8 mouse cellular contexts compared by ENCODE assay signal in the genomic region with DNA sequence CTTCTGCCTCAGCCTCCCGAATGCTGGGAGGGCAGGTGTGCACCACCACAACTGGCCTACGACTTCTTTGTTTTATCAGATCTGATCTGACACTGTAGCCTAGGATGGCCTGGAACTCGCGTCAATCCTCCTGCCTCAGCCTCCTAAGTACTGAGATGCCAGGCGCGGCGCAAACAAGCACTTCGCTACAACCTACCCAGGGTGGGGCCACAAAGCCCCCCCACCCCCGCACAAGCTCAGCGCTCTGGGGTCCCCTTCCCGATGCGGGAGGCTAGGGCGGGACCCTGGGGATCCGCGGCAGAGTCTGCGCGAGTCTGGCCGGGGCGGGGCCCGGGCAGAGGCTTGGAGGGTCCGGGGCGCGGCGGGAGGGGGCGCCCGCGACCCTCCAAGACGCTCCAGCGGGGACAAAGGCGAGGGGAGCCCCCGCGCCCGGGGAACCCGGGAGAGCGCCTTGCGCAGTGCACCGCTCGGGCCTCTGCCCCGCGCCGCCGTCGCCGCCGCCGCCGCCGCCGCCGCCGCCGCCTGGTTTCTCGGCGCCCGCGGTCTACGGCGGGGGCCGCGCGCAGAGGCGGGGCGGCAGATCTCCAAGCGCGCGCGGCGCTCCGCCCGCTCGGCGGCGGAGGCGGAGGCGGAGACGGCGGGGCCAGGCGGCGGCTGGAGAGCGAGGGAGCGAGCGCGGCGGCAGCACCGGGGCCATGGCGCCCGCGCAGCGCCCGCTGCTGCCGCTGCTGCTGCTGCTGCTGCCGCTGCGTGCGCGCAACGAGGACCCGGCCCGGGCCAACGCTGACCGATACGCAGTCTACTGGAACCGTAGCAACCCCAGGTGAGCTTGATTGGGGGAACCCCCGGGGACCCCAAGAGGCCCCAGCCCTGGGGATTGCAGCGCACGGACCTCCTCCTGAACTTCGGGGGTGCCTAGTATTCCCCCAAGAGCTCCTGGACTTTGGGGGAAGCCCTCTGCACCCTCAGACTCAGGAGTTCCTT. TPM values are rescaled to one million over a fixed set of nuclear protein-coding genes. Genes with fewer than 3 reads are reported as not detected.
DNase-seq lines count a peak whose midpoint lies in the region; ATAC-seq lines count a peak whose summit lies in the region.

A gene (plus strand): TSS at position 415 of the 984 bp plus-strand sequence.

- intact Hi-C loops in heart, postnatal 25 days (cut with DNase I), result loop anchor here (10.0 kb wide), 1 partner anchor 195 kb away; no protein-coding TSS in a partner anchor

- H3K27ac ChIP-seq in heart, embryonic 12.5 days (ENCODE audit: poor library complexity, severe bottlenecking), result peak within 1 kb of the TSS; percentile 65

- peaks cover 37% of the 10 kb centered on the region for H3K4me1 ChIP-seq in heart, embryonic 12.5 days (replicated peaks)

- WGBS in heart, embryonic 12.5 days, result 2% methylated on average over 103 of the region's 106 CpGs

- H3K9me3 ChIP-seq in heart, embryonic 12.5 days (replicated peaks), result no peaks in the 10 kb centered on the region

- H3K4me3 ChIP-seq in heart, embryonic 12.5 days, result peak within 1 kb of the TSS; percentile 74

- H3K4me2 ChIP-seq in heart, embryonic 12.5 days, result peak within 1 kb of the TSS; percentile 73

- H3K36me3 ChIP-seq in heart, embryonic 12.5 days, result no peaks in the 10 kb centered on the region

- peak; percentile 23 for ATAC-seq in CD4-positive, CD25-positive, alpha-beta regulatory T cell, adult 4 months
- peak; percentile 59 for ATAC-seq in heart, embryonic 12.5 days (ENCODE audit: insufficient number of reproducible peaks, low FRiP score)

- peaks cover 16% of the 10 kb centered on the region for H3K27me3 ChIP-seq in heart, embryonic 12.5 days (replicated peaks)

- peak; percentile 95 for DNase-seq in heart, adult 11 months
- no peak for DNase-seq in heart, postnatal 25 days (ENCODE audit: low spot score)
- DNase-seq in cerebellum, adult 8-10 months, result peak; percentile 54
- peak; percentile 63 to 73 for DNase-seq in kidney, postnatal 4 days
- DNase-seq in neural tube, embryonic 10.5 days (ENCODE audit: extremely low spot score, low spot score), result peak; percentile 77
- no peak for DNase-seq in T-cell, adult 2 months (ENCODE audit: low spot score)

- H3K9ac ChIP-seq in heart, embryonic 12.5 days, result peak within 1 kb of the TSS; percentile 77

RNA-seq across cellular contexts. Expression of the gene that starts here (rescaled TPM):
- total RNA-seq in heart, postnatal 25 days (2021), result 1 to 10 TPM in 1 of 2 experiments, under 1 TPM in 1; 0.91 to 1.1 TPM
- under 1 TPM in 1 of 2 experiments, not detected in 1; 0.28 TPM for polyA plus RNA-seq in CD4-positive, CD25-positive, alpha-beta regulatory T cell, adult 4 months (2017; shearing (Covaris generic))
- 16.6 and 17.2 TPM in 2 replicates for polyA plus RNA-seq in heart, embryonic 12.5 days (2016; fragmentation: Nextera tagmentation; extraction: Ambion mirVana)

Comparison
In these comparisons a context has a peak if more than half of its experiments do, and no peak if none do; other contexts are left out.
1. RNA of the gene that starts here (polyA plus RNA-seq): 16.6 to 17.2 TPM in heart, embryonic 12.5 days; 0.28 TPM in CD4-positive, CD25-positive, alpha-beta regulatory T cell, adult 4 months; every median in the first group is over 10 times any median in the second.
2. DNase-seq: peak in heart, adult 11 months (single experiment), cerebellum, adult 8-10 months (single experiment), kidney, postnatal 4 days (2 of 2) and neural tube, embryonic 10.5 days (single experiment); none in heart, postnatal 25 days (single experiment) and T-cell, adult 2 months (single experiment).
3. Peak in ATAC-seq in CD4-positive, CD25-positive, alpha-beta regulatory T cell, adult 4 months; RNA of the gene not detected or under 1 TPM.